In genomic region chr4:107497430-107497935, GRCm38 (mm10) we compare ENCODE assay signal across 17 mouse cellular contexts.
"Had no signal": no experiment of that assay in that cellular context is flagged by ENCODE, and none has a peak within 500 bp of the region (broad histone marks: within the 10 kb centered on the region; RNA-seq: fewer than 3 reads in every experiment).

No protein-coding gene starts in this region.

- DNase-seq: kidney, adult 18-20 months; kidney, postnatal 14 days; liver; lung, adult 18-20 months; lung, postnatal 36 days; right cerebral cortex, adult 18-20 months; right cerebral cortex, postnatal 25 days; spleen, adult 18-20 months; thymus, adult 2 months; thymus, postnatal 25 days had no signal

- H3K4me2 ChIP-seq: kidney, embryonic 15.5 days; limb, embryonic 12.5 days; midbrain, embryonic 11.5 days; midbrain, embryonic 15.5 days; neural tube, embryonic 15.5 days; stomach, embryonic 15.5 days had no signal

- H3K9ac ChIP-seq: kidney, embryonic 15.5 days; limb, embryonic 12.5 days; liver, embryonic 14.5 days; midbrain, embryonic 15.5 days; neural tube, embryonic 15.5 days; stomach, embryonic 15.5 days had no signal

- H3K36me3 ChIP-seq: kidney, embryonic 15.5 days; limb, embryonic 12.5 days; midbrain, embryonic 15.5 days; neural tube, embryonic 15.5 days; stomach, embryonic 15.5 days had no signal

- H3K9me3 ChIP-seq: kidney, embryonic 15.5 days; limb, embryonic 12.5 days; midbrain, embryonic 15.5 days; neural tube, embryonic 15.5 days; stomach, embryonic 15.5 days had no signal

- H3K4me1 ChIP-seq: midbrain, embryonic 15.5 days; stomach, embryonic 15.5 days had no signal

- ATAC-seq: midbrain, embryonic 15.5 days had no signal

- H3K27ac ChIP-seq: kidney, embryonic 15.5 days; limb, embryonic 12.5 days; liver, embryonic 14.5 days; midbrain, embryonic 15.5 days; neural tube, embryonic 15.5 days; stomach, embryonic 15.5 days had no signal

- H3K4me3 ChIP-seq: kidney, embryonic 15.5 days; limb, embryonic 12.5 days; midbrain, embryonic 15.5 days; neural tube, embryonic 15.5 days; stomach, embryonic 15.5 days had no signal

- H3K27me3 ChIP-seq: kidney, embryonic 15.5 days; midbrain, embryonic 15.5 days; neural tube, embryonic 15.5 days had no signal
